Mouse (Mus musculus) cortical plate, adult 2 months (tissue): ENCODE data around the gene Gm7929.
"Not testable (repeated sequence)": the region's sequence is repeated elsewhere in the genome, so short reads cannot be mapped to it uniquely, and the experiment has no call there.

Source experiments
- CTCF ChIP-seq: fragments of 200-500 bp; IDR thresholded peaks from 2 replicates; pipeline ENCODE4 v1.5.1; 2011; ENCODE audit warnings: mild to moderate bottlenecking, control low read depth, low read length; ENCODE audit not compliant: insufficient read depth; ENCODE audit errors: extremely low read depth
- POLR2A ChIP-seq: fragments of 200-500 bp; IDR thresholded peaks from 2 replicates; pipeline ENCODE4 v1.6.1; 2011; ENCODE audit warnings: mild to moderate bottlenecking, low read length, control low read depth; ENCODE audit not compliant: insufficient read depth; ENCODE audit errors: extremely low read depth

GRCm38 (mm10) chr14:41772341-41772740, 21.9 kb upstream of the Gm7929 start, which contains the start of gene Gm47189:
- not testable (repeated sequence) for TF ChIP-seq CTCF, POLR2A
